Mouse (Mus musculus) olfactory bulb, adult 2 months (tissue): ENCODE measurements at regions not wholly inside any gene's neighbourhood (a gene's known extent, or its start where the extent isn't known, plus 50 kb on each side); places are given as distances from the start of the nearest gene placed in this dataset.

Experiments
- H3K27ac ChIP-seq: fragments of 200-500 bp; 2 replicates; pipeline ENCODE4 v1.5.1; 2012; ENCODE audit warnings: low read depth, low read length; ENCODE audit not compliant: insufficient read depth
- H3K4me1 ChIP-seq: fragments of 200-500 bp; 2 replicates; pipeline ENCODE4 v1.6.1; 2012; ENCODE audit warnings: low read length; ENCODE audit not compliant: control insufficient read depth, insufficient read depth
- H3K4me3 ChIP-seq: fragments of 200-500 bp; 2 replicates; pipeline ENCODE4 v1.5.1; 2012; ENCODE audit warnings: mild to moderate bottlenecking, low read depth, low read length, moderate library complexity; ENCODE audit not compliant: insufficient read depth
- CTCF ChIP-seq: fragments of 200-500 bp; IDR thresholded peaks from 2 replicates; pipeline ENCODE4 v1.5.1; 2012; ENCODE audit warnings: low read depth, mild to moderate bottlenecking, low read length, moderate library complexity; ENCODE audit not compliant: insufficient read depth
- POLR2A ChIP-seq: fragments of 200-500 bp; IDR thresholded peaks from 2 replicates; pipeline ENCODE4 v1.6.1; 2012; ENCODE audit warnings: mild to moderate bottlenecking, low read depth, low read length, moderate library complexity; ENCODE audit not compliant: insufficient read depth
- WGBS: fragments of 180-500 bp; shearing (Covaris S2); methylation state at CpG from one replicate; pipeline ENCODE4 v1.1.7; 2018; 5-methylcytosine and 5-hydroxymethylcytosine counted together

DNA sequence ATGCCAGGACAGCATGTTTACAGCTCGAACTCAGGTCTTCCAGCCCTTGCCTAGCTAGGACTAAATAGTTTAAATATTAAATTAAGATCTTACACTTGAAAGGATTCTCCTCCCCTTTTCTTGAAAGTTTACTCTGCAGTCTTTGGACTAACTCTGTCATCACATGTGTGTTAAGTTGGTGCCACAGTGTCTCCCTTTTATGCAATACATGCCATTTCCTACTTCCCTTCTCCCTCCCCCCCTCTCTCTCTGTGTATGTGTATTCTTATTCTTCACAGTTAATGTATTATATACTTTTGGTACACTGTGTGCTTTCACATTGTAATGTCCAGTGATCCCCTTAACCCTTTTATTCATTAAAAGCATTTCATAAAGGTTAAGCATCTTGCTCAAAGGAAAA is 63.9 kb upstream of the Dock10 start:
- 85% methylated on average over 1 of the region's 1 CpGs for WGBS
- TF ChIP-seq CTCF = no peak
- no peak for TF ChIP-seq POLR2A
- H3K4me3 ChIP-seq = no peak overlapping the region
- no peaks in the 10 kb centered on the region for H3K4me1 ChIP-seq
- no peak overlapping the region for H3K27ac ChIP-seq

DNA sequence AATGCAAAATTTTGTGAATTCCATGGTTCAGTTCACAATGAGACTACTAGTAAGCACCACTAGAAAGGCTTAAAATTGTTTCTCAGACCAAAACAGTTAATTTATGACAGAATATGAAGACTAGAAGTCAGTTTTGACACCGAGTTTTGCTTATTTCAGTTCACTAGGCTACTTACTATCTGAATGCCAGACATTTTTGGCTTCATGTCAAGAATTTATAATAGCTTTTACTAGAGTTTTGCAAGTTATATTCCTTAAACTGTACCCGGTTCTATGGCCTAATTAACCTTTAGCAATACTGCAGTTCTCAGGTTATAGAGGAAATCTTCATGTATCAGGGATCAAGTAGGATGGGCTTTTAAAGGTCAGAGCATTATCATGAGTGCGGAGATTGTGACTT is 54.6 kb upstream of the Dock10 start:
- Histone ChIP-seq H3K4me1 (no peaks in the 10 kb centered on the region), H3K27ac (no peak overlapping the region), H3K4me3 (no peak overlapping the region)
- 71% methylated on average over 3 of the region's 3 CpGs for WGBS
- no peak for TF ChIP-seq POLR2A
- no peak for TF ChIP-seq CTCF
